Mouse (Mus musculus) G1E (cell line): ENCODE data around the gene Pcdh17.

Source experiments
- CTCF ChIP-seq: IDR thresholded peaks from 2 replicates; pipeline ENCODE4 v1.5.1; 2012; ENCODE audit warnings: low read depth, low read length, inconsistent platforms, mixed read lengths
- GATA1 ChIP-seq: IDR thresholded peaks from 2 replicates; pipeline ENCODE4 v1.6.1; 2012; ENCODE audit warnings: borderline replicate concordance, low read length, inconsistent platforms, mixed read lengths
- POLR2AphosphoS5 ChIP-seq: IDR thresholded peaks from 2 replicates; pipeline ENCODE4 v1.6.1; 2012; ENCODE audit warnings: low read depth, low read length, inconsistent platforms; ENCODE audit not compliant: insufficient replicate concordance
- TAL1 ChIP-seq: conservative IDR thresholded peaks from 2 replicates; pipeline ENCODE4 v1.6.1; 2012; ENCODE audit warnings: low read depth, low read length, inconsistent platforms, mixed read lengths

DNA sequence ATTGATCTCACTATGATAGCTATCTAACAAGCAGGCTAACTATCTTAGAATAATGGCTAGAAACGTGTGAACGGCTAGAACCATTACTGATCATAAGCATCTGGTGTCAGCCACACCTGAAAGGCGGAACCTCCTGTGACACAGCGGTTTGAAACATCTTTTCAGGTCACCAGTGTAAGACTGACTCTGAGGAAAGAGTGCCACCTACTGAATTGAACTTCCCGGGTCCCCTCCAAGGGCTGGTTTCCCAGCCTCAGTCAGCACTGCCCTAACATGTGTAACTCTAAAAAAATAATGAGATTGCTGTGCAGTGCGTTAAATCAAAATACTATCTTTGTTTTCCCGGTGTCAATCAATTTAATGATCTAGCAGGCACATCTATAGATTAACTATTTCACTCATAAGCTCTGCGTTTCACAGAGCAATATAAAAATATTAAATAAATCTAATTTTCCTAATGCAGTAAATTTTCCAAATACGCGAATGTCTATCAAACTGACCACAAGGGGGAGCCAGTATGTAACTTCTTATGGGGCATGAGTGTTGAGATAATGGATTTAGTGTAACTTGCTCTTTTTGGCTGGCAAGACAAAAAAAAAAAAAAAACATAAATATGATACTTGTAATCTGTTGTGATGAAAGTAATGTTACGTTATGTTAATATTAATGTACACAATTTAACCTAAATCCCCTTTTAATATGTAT, 5.1 kb upstream of the Pcdh17 start:
- TF ChIP-seq CTCF (no peak), GATA1 (no peak), POLR2AphosphoS5 (no peak), TAL1 (no peak)
